Mouse (Mus musculus): ENCODE measurements at regions not wholly inside any gene's neighbourhood (a gene's known extent, or its start where the extent isn't known, plus 50 kb on each side); places are given as distances from the start of the nearest gene placed in this dataset.
A peak's percentile ranks its signal among the peaks of the same experiment; 100 is the strongest.

DNA sequence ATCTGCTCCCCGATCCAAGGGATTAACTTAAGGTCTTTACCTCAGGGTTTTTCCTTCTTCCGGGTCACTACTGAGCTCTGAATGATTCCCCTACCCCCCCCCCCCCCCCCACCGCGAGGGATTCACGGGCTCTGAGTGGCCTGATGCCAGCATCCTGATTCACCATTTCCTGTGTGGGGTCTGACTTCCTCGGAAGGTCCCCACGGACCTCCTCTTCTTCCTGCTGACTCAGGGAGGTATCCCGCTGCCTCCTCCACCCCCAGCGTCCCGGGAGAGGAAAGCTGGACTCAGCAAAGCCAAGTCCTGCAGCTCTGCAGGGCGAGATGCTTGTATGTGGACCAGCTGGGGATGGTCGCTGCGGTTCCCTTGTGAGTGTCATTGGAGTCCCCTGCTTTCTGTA lies 110.5 kb upstream of the Zfp217 start:
- peak; percentile 70 for DNase-seq (ENCODE audit: low read depth)

DNA sequence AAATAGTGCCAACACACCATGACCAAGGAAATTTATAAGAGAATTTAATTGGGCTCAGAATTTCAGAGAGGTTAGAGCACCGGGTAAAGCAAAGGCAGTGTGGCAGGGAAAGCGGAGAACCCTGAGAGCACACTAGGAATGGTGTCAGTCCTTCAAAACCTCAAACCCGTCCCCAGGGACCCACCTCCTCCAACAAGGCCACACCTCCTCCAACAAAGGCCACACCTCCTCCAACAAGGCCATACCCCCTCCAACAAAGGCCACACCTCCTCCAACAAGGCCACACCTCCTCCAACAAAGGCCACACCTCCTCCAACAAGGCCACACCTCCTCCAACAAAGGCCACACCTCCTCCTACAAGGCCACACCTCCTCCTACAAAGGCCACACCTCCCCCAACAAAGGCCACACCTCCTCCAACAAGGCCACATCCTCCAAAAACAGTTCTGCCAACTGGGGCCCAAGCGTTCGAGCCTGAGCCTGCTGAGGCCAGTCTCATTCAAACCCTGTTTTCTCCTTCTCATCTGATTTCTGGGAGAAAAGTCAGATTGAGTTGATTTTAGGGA lies 109.8 kb upstream of the Zfp217 start:
- DNase-seq (ENCODE audit: low read depth): peak; percentile 54

DNA sequence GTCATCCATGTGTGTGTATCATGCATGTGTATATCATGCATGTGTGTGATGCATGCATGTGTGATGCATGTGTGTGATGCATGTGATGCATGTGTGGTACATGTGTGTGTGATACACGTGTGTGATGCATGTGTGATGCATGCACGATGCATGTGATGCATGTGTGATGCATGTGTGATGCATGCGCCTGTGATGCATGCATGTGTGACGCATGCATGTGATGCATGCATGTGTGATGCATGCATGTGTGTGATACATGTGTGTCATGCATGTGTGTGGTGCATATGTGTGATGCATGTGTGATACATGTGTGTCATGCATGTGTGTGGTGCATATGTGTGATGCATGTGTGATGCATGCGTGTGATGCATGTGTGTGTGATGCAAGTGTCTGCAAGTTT lies 108.1 kb upstream of the Zfp217 start:
- no peak for DNase-seq (ENCODE audit: low read depth)

DNA sequence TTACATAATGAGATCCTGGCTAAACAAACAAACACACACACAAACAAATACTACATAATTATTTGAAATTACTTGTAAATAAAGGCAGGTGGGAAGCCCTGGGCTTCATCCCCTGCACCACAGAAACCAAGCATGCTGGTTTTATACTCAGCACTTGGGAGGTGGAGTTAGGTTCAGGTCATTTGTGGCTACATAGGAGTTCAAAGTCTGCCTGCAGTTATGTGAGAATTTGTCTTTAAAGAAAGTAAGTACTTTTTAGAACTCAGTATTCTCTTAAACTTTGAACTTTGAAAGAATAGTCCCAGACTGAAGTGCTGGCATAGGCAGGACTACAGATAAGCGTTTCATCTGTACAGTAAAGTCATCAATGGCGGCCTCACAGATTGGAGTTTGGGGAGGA lies 107.6 kb upstream of the Zfp217 start:
- no peak for DNase-seq (ENCODE audit: low read depth)

DNA sequence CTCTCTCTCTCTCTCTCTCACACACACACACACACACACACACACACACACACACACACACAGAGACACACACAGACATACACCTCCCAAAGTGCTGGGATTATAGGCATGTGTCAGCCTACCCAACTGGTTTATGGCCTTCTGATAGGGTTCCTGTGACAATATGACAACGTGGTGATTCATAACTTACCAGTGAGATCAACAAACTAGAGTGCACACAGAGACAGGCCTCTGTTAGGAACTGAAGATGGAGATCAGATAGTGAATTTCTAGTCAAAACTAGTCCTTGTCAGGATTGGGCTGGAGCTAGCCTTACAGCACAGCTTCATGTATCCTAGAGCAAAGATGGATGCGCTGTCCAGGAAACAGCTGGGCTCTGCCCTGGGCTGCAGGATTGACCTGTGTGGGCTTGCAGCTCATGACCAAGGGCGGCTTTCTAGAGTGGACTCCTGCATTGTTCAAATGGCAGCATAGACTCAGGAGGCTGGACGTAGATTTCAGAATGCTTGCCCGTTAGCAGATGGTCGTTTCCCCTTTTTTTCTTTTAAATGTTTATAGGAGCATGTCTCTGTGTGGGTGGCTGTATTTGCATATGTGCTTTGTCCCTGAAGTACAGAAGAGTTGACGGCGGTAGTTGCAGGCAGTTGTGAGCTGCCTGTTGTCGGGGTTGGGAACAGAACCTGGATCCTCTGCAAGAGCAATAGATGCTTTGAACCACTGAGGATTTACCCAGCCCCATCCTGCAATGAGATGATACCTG lies 106.0 kb upstream of the Zfp217 start:
- peak; percentile 55 for DNase-seq (ENCODE audit: low read depth)

DNA sequence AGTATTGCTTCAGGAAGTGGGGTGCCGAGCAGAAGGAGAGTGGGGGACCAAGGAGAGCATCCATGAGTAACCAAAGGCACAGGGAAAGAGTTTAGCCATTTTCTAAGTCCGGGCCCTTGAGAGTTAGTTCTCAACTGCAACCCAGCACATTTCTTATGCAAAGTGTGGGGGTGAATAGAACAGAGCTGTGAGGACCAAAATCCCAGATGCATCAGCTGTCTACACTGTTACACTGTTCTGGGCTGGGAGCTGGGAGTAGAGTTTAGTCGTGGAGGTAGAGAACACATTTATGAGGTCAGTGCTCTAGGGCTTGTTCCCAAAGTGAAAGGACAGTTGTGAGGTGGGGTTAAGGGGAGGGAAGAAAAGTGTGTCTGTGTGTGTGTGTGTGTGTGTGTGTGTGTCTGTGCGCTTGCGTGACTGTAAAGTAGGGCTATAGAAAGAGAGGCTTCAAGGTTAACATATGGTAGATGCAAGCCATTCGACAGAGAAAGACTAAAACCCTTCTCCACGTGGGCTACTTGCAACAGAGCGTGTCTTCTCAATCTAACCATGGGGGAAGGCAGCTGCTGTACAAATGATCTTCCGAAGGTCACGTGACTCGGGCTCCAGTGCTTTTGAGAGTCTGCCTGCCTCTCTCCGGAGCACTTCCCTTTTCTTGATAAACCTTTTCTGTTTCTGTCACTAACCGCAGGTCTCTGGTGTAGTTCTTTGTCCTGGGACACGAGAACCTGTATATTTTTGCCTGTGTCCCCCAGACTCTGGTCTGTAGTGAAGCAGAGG lies 104.5 kb upstream of the Zfp217 start:
- peak; percentile 93 for DNase-seq (ENCODE audit: low read depth)

DNA sequence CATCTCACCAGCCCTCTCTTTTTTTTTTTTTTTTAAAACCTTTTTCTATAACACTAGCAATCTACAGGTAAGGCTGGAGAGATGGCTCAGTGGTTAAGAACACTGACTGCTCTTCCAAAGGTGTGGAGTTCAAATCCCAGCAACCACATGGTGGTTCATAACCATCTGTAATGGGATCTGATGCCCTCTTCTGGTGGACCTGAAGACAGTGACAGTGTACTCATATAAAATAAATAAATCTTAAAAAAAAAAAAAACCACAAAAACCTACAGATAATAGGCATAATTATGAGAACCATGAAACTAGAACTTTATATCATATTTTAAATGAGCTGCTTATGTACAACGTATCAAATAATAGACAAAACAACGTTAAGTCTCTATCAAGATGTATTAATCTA lies 102.8 kb upstream of the Zfp217 start:
- peak; percentile 44 for DNase-seq (ENCODE audit: low read depth)

DNA sequence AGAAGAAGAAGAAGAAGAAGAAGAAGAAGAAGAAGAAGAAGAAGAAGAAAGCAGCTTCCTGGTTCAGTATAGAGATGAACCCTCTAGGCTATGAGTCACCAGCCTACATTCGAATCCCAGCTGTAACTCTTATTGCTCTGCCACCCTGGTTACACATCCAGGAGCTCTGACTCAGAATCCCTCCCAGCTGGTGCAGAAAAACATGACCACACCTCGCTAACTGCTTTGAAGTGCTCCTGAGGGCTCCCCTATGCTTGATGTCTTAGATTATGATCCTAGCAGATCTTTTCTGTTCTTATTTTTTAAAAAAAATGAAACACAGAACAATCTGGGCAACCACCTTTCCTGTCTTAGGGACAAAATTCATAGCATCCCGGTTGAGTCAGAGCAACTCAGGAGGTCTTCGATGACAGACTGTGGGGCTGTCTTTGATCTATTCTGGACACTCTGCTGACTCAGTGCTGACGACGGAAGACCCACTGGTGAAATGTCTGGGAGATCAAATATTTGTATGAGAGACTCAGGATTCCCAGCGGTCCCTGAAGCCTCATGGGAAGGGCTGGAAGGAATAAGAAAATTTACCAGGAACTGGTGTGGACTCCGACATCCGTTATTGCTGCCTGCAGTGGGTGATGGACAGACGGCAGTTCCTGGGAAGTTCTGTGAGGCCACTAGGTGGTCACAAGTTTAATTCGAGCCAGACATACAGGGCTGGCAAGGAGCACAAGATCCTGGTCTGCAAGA lies 100.0 kb upstream of the Zfp217 start:
- DNase-seq (ENCODE audit: low read depth): peak; percentile 86

DNA sequence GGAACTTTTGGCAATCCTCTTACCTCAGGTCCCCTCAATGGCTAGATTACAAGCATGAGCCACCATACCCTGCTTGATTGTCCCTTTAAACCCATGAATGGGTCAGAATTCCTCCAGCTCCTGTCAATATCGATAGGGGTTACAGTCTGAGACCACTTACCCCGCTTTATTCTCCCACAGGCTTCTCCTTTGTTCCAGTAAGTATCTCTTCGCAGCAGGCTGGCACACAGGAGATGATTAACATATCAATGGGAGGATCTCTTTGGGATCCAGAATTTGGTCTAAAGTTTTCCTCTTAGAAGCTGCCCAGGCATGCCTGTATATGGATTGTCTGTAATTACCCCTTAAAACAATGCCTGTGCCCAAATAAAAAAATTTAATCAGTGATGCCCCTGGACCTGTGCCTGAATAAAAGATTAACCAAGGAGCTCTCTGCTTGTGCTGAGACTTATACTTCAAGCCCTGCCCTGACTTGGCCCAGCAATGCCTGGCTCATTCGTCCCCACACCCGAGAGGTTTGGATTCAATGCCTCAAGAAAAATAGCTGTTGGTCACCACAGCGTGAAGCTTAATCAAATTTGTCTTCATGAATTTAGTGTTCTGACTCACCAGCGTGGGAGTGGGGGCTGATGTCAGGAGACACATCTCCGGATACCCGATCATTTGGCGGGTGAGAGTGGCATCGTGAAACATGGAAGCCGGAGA lies 97.9 kb upstream of the Zfp217 start:
- DNase-seq (ENCODE audit: low read depth): no peak

DNA sequence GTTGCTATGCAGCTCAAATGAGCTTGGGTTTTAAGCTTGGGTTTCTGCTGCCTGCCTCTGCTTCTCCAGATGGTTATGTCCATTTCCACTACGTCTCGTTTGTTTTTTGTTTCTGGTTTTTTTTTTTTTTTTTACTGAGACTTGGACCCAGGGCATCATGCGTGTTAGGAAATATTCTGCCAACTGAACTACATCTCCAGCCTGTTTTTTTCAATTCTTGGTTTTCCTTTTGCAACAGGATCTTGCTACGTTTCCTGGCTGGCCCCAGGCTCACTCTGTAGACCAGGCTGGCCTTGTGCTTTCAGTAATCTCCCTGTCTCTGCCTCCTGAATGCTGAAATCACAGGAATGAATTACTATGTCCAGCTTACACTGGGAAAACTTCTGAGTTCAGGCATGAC lies 96.2 kb upstream of the Zfp217 start:
- DNase-seq (ENCODE audit: low read depth): peak; percentile 69

DNA sequence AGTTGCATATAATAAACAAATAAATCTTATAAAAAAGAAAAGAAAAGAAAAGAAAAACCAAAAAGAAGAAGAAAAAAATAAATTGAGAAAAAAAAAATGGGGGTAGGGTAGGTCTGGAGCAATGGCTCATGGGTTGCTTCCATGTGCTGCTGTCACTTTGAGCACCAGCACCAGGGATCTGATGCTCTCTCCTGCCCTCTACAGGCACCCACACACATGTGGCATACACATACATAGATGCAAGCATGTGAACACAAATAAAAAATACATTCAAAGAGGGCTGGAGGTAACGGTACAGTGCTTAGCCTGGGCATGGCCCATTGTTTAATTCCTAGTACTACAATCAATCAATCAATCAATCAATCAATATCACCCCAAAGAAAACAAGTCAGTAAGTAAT lies 90.1 kb upstream of the Zfp217 start:
- DNase-seq (ENCODE audit: low read depth): peak; percentile 72

DNA sequence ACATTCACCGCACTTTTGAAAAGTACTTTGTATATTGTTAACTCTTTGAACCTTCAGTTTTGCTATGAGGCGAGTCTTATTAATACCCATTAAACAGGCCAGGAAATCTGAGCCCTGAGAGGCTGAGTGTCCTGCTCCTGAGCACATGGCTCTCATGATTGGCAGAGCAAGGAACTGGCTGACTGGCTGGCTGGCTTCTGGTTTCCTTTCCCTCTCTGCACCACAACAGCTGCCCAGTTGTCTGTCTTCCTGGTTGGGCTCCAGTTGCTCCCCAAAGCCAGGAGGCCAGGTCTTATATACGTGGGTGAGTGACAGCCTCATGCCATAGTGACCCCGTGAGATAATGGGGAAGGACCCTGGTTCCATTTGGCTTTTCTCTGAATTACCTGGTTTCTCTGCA lies 85.5 kb upstream of the Zfp217 start:
- peak; percentile 64 for DNase-seq (ENCODE audit: low read depth)

DNA sequence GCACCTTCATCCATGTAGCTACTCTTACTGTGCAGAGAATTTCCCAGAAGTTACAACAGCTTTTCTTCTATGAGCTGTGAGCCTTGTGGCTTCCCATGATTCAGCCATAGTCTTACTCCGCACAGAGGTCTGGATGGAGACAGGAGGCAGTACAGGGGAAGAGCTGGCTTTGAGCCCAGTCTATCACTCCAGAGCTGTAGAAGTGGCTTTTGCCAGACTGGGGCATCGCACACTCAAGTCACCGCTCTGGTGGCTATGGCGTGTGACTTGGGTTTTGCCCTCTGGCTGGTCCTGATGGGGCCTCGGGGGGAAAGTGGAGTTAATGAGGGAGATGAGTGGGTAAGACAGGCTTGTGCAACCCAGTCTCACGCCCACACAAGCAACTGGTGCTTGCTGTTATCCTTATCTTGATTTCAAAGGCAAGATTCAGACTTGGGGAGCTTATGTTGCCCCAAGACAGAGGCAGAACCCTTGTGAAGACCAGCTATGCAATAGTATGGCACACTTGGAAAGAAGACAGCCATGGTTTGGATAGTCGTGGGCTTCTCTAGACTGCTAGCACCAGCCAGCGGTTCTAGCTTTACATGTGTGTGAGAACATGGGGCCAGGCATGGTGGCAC lies 81.7 kb upstream of the Zfp217 start:
- peak; percentile 40 for DNase-seq (ENCODE audit: low read depth)

DNA sequence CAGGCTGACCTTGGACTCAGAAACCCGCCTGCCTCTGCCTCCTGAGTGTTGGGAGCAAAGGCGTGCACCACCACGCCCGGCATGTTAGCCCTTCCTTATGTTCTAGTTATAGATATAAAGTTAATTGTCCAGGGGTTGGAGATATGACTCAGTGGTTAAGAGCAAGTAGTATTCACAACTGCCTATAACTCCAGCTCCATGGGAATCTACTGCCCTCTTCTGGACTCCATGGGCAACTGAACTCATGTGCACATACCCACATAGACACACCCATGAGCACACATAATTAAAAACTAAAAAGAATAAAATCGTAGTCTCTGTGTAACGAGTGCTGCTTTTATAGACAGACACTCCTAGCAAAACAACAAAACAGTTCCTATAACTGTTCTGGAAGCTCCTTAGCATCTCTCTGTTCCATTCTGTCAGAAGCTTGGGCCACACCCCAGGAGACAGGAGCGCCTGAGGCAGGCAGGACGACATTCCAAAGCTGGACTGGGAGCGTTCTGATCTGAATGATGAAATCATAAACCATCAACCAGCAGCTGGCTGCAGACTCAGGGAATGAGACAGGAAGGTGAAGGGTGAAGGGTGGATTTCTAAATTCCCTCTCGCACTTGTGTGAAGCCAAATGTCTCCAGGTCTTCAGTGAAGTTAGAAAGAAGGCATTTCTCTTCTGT lies 80.6 kb upstream of the Zfp217 start:
- DNase-seq (ENCODE audit: low read depth): peak; percentile 62

DNA sequence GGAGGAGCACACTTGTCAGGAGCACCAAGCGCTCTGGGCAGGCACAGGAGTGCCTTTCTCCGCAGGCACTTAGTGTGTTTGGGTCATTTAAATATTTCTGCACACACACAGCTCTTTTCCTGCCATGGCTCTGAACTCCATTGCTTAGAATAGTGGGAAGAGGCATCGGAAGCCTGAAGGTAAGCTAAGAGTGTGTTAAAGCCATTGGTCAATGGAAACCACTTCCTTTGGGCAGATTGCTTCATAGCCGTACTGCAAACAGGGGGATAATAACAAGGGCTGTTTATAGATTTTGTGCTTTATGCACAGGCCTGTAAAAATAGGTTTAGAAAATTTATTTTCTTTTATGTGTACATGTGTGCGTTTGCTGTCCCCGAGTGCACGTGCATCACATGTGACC lies 76.0 kb upstream of the Zfp217 start:
- peak; percentile 81 for DNase-seq (ENCODE audit: low read depth)

DNA sequence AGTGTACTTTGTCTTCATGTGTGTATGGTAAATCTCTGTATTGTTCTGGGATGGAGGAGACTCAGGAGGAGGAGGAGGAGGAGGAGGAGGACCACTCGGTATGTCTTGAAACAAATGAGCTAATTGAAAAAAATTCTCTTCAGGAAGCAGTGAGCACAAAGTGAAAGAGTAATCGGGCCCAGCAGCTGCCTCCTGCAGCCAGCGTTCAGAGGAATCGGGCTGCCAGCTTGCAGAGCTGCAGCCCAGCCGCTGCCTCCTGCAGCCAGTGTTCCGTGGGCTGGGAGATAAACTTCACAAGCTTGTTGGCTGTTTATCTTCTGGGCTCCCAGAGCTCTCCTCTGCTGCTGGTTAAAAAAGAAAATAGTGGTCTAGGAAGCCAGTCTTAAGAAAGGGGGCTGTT lies 74.9 kb upstream of the Zfp217 start:
- peak; percentile 62 for DNase-seq (ENCODE audit: low read depth)

DNA sequence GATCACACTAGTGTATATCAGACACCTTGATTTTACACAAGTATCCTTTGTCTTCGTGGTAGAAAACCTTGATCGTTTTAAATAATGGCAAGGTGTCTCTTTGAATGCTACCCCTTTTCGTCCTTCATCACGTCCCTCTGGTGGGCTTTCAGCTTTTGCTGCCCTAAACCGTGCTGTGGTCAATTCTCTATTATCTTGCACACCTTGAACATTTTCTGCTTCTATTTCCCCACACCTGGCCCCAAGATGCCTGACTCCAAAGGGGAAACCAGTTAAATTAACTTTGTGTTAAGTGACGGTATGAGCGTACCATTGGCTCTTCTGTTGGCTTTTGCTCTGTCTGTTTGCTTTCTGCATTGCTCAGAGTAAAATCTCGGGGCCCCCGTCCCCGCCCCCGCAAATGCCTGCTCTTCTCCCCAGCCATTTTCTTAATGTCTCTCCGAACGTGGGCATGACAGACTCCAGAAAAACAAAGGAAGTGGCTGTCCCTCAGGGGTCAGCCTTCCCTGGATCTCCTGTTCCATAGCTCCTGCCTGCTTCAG lies 74.2 kb upstream of the Zfp217 start:
- DNase-seq (ENCODE audit: low read depth): no peak

DNA sequence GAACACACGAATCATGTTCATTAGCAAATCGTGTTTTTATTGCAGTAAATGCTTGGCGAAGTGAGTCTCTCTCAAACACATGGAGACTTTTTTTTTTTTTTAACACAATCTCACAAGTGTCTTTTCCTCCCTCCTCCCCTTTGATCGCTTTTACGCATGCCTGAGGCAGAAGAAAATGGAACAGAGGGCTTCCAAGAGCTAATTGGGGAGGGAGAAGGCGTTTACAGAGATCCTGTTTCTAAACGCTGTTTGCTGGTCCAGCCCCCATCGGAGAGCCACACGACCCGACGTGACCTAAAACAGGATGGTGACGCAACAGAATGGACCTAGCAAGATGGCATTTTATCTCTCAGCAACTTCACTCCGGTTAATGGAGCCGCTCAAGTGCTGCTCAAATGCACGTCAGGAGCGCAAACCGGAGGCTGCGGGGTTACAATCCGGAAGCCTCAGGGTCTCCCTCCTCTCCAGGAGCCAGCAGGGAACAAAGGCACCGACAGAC lies 73.0 kb upstream of the Zfp217 start:
- DNase-seq (ENCODE audit: low read depth): peak; percentile 90

DNA sequence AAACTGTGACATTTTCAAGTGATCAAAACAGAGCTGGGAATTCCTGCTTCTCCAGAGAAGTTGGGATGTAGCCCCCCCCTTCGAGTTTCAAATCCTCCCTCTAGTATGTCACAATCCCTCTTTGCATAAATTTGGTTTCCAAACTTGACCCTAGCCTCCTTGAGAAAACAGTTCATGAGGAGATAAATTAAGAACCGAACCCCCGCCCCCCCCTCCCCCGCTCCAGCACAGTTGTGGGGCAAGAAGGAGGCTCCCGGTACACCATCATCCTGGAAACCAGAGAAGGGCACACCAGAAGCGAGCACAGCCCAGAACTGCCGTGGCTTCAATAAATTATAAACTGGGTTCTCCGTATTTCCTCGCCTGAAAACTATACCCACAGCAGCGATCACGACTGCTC lies 72.5 kb upstream of the Zfp217 start:
- DNase-seq (ENCODE audit: low read depth): no peak

DNA sequence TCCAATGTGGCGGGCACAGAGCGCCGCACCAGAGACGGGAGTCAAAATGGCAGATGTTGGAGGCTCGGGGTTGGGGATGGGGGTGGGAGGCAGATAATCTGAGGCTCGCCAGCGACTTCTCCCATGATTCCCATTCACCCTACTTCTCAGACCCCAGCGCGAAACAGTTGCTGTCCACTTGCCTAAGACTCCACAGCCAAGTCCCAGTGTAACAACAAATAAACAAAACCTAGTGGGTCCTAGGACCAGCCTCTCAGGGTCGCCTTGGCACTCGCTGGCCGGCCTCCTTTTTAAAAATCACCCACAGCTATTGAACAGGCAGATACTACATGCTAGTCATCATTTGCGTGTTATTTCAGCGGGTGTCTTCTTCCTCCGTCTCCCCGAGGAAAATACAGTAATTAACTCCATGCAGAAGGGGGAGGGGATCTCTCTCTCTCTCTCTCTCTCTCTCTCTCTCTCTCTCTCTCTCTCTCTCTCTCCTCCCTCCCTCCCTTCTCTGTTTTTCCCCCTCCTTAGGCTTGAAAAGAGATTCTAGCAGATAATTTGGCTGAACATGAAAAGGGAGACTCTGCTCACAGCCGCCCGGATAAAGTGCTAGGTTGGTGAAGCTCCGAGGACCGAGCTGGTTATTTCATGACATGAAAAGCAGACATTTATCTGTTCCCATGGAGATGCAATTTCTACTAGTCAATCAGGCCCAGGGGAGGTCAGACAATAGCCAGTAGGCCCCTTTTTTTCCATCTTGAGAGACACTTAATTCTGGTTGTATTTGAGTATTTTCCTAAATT lies 71.9 kb upstream of the Zfp217 start:
- DNase-seq (ENCODE audit: low read depth): no peak

Data from 416B (cell line).